Mouse (Mus musculus): ENCODE data around the gene Fndc3a.

Gene Fndc3a

GRCm38 (mm10) chr14:72533862-72534261 lies 175.9 kb downstream of the Fndc3a start:
- DNase-seq = no peak

GRCm38 (mm10) chr14:72532028-72532917 lies 177.5 kb downstream of the Fndc3a start:
- DNase-seq = peak; percentile 24 to 27

- DNase-seq = no peak
These were observed 182.7 kb downstream of the Fndc3a start for GRCm38 (mm10) chr14:72527126-72527525.

- DNase-seq = no peak
These were observed 190.2 kb downstream of the Fndc3a start for GRCm38 (mm10) chr14:72519561-72519960.

- DNase-seq = no peak
These were observed 191.0 kb downstream of the Fndc3a start for GRCm38 (mm10) chr14:72518786-72519185.

- DNase-seq = peak; percentile 21 to 22
These were observed 193.4 kb downstream of the Fndc3a start for GRCm38 (mm10) chr14:72516376-72516775.

GRCm38 (mm10) chr14:72506723-72507420 lies 202.9 kb downstream of the Fndc3a start:
- DNase-seq = no peak

GRCm38 (mm10) chr14:72506018-72506722 lies 203.6 kb downstream of the Fndc3a start:
- no peak for DNase-seq

GRCm38 (mm10) chr14:72504985-72505384 lies 204.8 kb downstream of the Fndc3a start:
- no peak for DNase-seq

- DNase-seq = no peak
These were observed 206.6 kb downstream of the Fndc3a start for GRCm38 (mm10) chr14:72503241-72503640.

- no peak for DNase-seq
These were observed 216.0 kb downstream of the Fndc3a start for GRCm38 (mm10) chr14:72493775-72494174.

- no peak for DNase-seq
These were observed 218.1 kb downstream of the Fndc3a start, which contains the start of gene Gm9195 for GRCm38 (mm10) chr14:72491738-72492137. Gene Gm9195, minus strand, starts transcription at chr14:72491838.

GRCm38 (mm10) chr14:72490367-72490766 lies 219.4 kb downstream of the Fndc3a start:
- no peak for DNase-seq

All from cerebellum, adult 18-20 months (tissue).